Mouse (Mus musculus) testis, adult 2 months (tissue): ENCODE measurements around the gene Dmpk.

Experiments
- CTCF ChIP-seq: fragments of 200-500 bp; IDR thresholded peaks from 2 replicates; pipeline ENCODE4 v1.5.1; 2012; ENCODE audit warnings: low read depth, mild to moderate bottlenecking, inconsistent platforms, low read length, moderate library complexity; ENCODE audit not compliant: control insufficient read depth, insufficient read depth, insufficient replicate concordance
- POLR2A ChIP-seq: fragments of 200-500 bp; IDR thresholded peaks from 2 replicates; pipeline ENCODE4 v1.6.1; 2012; ENCODE audit warnings: low read depth, mild to moderate bottlenecking, inconsistent platforms, low read length, moderate library complexity; ENCODE audit not compliant: control insufficient read depth

DNA sequence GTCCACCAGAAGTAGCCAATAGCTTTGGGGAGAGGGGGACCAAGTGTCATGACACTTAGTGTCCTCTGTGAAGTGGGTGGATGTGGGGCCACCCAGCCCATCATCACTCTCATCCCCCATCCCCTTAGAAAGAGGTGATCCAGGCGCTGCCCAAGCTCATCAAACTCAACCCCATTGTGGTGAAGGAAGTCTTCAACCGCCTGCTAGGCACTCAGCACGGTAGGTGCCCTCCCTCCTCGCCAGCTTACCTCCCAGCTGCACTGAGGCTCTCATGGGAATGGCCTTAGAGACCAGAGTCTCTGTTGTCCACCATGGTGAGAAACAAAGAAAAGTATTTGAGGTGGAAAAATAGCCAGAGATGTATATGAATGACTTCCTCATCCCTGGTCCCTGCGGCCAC lies 34.4 kb upstream of the Dmpk start:
- no peak for TF ChIP-seq CTCF
- no peak for TF ChIP-seq POLR2A
